Mouse (Mus musculus): ENCODE data around the gene Sh3pxd2b. TPM values are rescaled to one million over a fixed set of nuclear protein-coding genes. Genes with fewer than 3 reads are reported as not detected.

The Sh3pxd2b gene
- polyA plus RNA-seq, 1 experiment from 2014 or later = 1.3 TPM

DNA sequence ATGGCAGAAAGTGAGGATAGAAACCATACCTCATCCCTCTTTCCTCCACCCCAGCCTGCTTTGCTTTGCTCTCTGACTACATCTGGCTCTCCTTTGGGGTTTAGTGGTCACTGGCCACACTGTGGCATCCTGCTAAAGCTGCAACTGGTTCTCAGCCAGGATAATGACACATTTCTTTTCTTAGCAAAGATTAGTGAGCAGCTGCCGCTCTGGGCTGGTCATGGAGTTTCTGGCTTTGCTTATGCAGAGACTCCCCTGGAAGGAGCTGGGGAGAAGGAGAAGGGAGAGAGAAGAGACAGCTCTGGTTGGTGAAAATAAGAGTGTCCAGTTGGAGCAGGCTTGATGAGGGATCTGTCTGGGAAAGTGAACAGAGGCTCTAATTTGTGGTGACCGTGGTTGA lies 50.8 kb downstream of the Sh3pxd2b start:
- Histone ChIP-seq H3K4me1 (ENCODE audit: control insufficient read depth, low read depth, low read length) (no peaks in the 10 kb centered on the region), H3K36me3 (ENCODE audit: control insufficient read depth, insufficient read depth) (no peaks in the 10 kb centered on the region), H3K27me3 (ENCODE audit: control insufficient read depth, insufficient read depth, low read depth, low read length) (no peaks in the 10 kb centered on the region), H3K9ac (ENCODE audit: low read depth, low read length) (no peak overlapping the region), H3K9me3 (replicated peaks; ENCODE audit: control insufficient read depth, low read length) (no peaks in the 10 kb centered on the region), H3K4me2 (ENCODE audit: low read depth, low read length) (no peak overlapping the region), H3K27ac (ENCODE audit: low read length) (no peak overlapping the region), H3K4me3 (ENCODE audit: low read depth, low read length) (no peak overlapping the region)
- ATAC-seq (ENCODE audit: low read depth) = no peak
- 64% methylated on average over 2 of the region's 2 CpGs for WGBS (ENCODE audit: insufficient replicate concordance)

DNA sequence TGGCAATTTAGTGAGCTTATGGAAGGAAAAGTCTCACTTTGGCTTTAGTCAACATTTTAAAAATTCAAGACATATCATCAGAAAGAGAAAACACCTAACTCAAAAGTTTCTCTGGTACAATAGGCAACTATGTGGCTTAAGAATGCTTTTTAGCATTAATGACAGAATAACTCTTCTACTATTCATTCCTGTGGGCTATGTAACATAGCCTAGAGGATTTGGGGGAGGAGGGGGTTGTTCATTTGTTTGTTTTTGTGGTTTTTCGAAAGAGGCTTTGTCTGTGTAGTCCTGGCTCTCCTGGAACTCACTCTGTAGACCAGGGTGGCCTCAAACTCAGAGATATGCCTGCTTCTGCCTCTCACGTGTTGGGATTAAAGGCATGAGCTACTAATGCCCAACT lies 51.6 kb downstream of the Sh3pxd2b start:
- 47% methylated on average over 2 of the region's 2 CpGs for WGBS (ENCODE audit: insufficient replicate concordance)

DNA sequence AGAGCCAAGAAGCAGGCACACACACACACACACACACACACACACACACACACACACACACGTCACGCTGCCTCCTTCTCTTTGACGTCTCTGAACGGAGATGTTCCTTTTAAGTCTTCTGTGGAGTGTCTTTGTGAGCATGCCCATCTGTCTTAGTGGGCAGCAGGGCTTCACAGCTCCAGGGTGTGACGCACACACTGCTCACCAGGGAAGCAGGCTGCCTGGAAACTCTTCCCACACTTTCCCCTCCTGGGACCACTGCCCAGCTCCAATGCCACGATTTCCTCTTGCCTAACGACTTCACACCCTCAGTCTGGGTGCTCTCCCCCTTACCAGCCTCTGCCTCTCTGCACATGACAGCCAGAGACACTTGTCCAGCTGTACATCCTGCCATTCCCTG lies 55.1 kb downstream of the Sh3pxd2b start:
- Histone ChIP-seq H3K4me1 (ENCODE audit: control insufficient read depth, low read depth, low read length) (no peaks in the 10 kb centered on the region), H3K4me2 (ENCODE audit: low read depth, low read length) (no peak overlapping the region), H3K4me3 (ENCODE audit: low read depth, low read length) (no peak overlapping the region), H3K9me3 (replicated peaks; ENCODE audit: control insufficient read depth, low read length) (no peaks in the 10 kb centered on the region), H3K27ac (ENCODE audit: low read length) (no peak overlapping the region), H3K36me3 (ENCODE audit: control insufficient read depth, insufficient read depth) (no peaks in the 10 kb centered on the region), H3K9ac (ENCODE audit: low read depth, low read length) (no peak overlapping the region), H3K27me3 (ENCODE audit: control insufficient read depth, insufficient read depth, low read depth, low read length) (no peaks in the 10 kb centered on the region)
- WGBS (ENCODE audit: insufficient replicate concordance) = 56% methylated on average over 7 of the region's 7 CpGs
- ATAC-seq (ENCODE audit: low read depth) = no peak

More for the DNA sequence above, 51.6 kb downstream of the Sh3pxd2b start:
- H3K4me2 ChIP-seq (ENCODE audit: low read depth, low read length) = no peak overlapping the region
- no peak overlapping the region for H3K4me3 ChIP-seq (ENCODE audit: low read depth, low read length)
- no peak overlapping the region for H3K27ac ChIP-seq (ENCODE audit: low read length)
- H3K4me1 ChIP-seq (ENCODE audit: control insufficient read depth, low read depth, low read length) = no peaks in the 10 kb centered on the region
- ATAC-seq (ENCODE audit: low read depth) = no peak
- no peaks in the 10 kb centered on the region for H3K9me3 ChIP-seq (replicated peaks; ENCODE audit: control insufficient read depth, low read length)
- no peak overlapping the region for H3K9ac ChIP-seq (ENCODE audit: low read depth, low read length)
- H3K27me3 ChIP-seq (ENCODE audit: control insufficient read depth, insufficient read depth, low read depth, low read length) = no peaks in the 10 kb centered on the region
- no peaks in the 10 kb centered on the region for H3K36me3 ChIP-seq (ENCODE audit: control insufficient read depth, insufficient read depth)

DNA sequence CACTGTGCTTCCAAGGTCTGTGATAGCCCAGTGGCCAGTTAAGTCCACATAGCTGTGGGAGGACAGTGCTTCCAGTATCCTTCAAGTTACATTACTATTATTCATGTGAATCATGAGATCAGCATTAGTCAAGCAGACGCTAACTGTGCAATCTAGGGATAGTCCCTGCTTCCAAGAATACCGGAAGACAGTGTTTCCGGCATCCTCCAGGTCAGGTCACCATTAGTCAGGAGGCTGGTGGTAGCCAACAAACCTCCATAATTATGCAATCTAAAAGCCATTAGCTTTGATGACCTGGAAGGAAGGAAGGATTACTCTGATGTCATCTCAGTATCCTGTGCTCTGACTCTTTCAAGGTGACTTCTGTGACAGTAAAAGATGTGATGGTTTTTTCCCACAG lies 57.1 kb downstream of the Sh3pxd2b start:
- Histone ChIP-seq H3K27ac (ENCODE audit: low read length) (no peak overlapping the region), H3K9me3 (replicated peaks; ENCODE audit: control insufficient read depth, low read length) (no peaks in the 10 kb centered on the region), H3K27me3 (ENCODE audit: control insufficient read depth, insufficient read depth, low read depth, low read length) (no peaks in the 10 kb centered on the region), H3K4me3 (ENCODE audit: low read depth, low read length) (no peak overlapping the region), H3K4me1 (ENCODE audit: control insufficient read depth, low read depth, low read length) (no peaks in the 10 kb centered on the region), H3K4me2 (ENCODE audit: low read depth, low read length) (no peak overlapping the region), H3K36me3 (ENCODE audit: control insufficient read depth, insufficient read depth) (no peaks in the 10 kb centered on the region), H3K9ac (ENCODE audit: low read depth, low read length) (no peak overlapping the region)
- no peak for ATAC-seq (ENCODE audit: low read depth)
- WGBS (ENCODE audit: insufficient replicate concordance) = 79% methylated on average over 3 of the region's 3 CpGs

DNA sequence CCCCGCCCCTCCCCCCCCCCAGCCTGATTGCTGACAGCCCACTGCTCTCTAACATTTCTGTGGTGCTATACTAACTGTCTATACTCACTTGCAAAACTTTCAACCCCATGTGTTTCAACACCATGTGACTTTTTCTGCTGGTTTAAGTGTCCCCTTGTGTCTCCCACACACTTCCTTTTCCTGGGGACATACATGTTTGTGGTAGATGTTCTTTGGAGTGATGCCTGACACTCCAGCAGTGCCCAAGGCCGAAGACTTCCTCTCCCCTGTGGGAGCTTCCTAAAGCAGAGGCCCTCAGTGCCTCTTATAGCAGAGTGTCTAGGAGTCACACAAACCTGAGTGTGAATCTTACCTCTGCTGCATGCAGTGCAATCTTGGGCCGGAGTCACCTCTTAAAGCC lies 60.2 kb downstream of the Sh3pxd2b start:
- H3K36me3 ChIP-seq (ENCODE audit: control insufficient read depth, insufficient read depth) = no peaks in the 10 kb centered on the region
- no peaks in the 10 kb centered on the region for H3K27me3 ChIP-seq (ENCODE audit: control insufficient read depth, insufficient read depth, low read depth, low read length)
- H3K9ac ChIP-seq (ENCODE audit: low read depth, low read length) = no peak overlapping the region
- peak; percentile 39; the same call in 1 of the 2 replicates for ATAC-seq (ENCODE audit: low read depth)
- no peaks in the 10 kb centered on the region for H3K4me1 ChIP-seq (ENCODE audit: control insufficient read depth, low read depth, low read length)
- no peak overlapping the region for H3K4me2 ChIP-seq (ENCODE audit: low read depth, low read length)
- H3K4me3 ChIP-seq (ENCODE audit: low read depth, low read length) = no peak overlapping the region
- 40% methylated on average over 3 of the region's 3 CpGs for WGBS (ENCODE audit: insufficient replicate concordance)
- H3K27ac ChIP-seq (ENCODE audit: low read length) = no peak overlapping the region
- H3K9me3 ChIP-seq (replicated peaks; ENCODE audit: control insufficient read depth, low read length) = no peaks in the 10 kb centered on the region

DNA sequence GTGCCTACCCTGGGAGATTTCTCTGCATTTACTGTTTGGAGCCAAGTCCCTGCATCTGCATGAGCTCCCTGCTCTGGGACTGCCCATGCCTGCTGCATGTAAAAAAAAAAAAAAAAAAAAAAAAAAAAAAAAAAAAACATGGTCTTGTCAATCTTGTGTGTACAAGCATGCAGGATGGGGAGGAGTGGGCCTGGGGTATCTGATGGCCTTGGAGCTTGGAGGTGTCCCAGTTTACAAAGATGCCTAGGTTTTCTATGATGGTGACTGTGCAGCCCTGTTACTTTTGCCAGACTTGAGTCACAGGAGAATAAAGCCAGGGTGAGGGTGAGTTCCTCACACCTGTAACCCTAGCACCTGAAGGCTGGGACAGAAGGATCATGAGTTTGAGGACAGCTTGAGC lies 61.4 kb downstream of the Sh3pxd2b start:
- no peak for ATAC-seq (ENCODE audit: low read depth)

DNA sequence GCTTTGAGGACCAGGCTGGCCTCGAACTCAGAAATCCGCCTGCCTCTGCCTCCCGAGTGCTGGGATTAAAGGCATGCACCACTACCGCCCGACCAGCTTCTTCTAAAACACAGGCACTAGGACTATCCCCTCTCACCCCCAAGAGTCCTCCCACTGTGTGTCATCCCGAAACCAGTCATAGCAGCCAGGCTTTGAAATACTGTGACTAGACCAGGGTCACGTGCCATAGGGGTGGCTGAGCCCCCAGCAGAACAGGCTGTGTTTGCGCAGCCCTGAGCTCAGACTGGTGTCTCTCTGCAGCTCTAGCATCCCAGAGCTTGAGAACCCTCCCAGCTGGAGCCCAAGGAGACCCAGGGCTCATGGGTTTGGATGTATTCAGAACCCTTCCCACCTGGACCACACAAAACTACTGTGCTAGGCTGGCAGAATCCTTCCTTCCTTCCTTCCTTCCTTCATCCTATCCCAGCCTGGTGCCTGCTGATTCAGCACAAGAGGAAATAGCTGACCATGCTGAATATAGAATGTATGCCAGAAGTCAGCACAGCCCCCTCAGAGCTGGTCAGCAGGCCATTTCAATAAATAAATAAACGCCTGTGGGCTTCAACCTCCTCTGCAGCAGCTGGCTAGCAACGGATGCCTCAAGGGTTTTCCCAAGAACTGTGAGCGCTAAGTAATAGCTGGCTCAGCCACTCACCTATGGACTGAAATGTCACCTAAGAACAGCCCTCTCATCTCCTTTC lies 62.4 kb downstream of the Sh3pxd2b start:
- no peaks in the 10 kb centered on the region for H3K4me1 ChIP-seq (ENCODE audit: control insufficient read depth, low read depth, low read length)
- 0 out of 2 replicates have a peak, but pooled peaks have one; percentile 11 for ATAC-seq (ENCODE audit: low read depth)
- no peak overlapping the region for H3K4me2 ChIP-seq (ENCODE audit: low read depth, low read length)
- H3K27me3 ChIP-seq (ENCODE audit: control insufficient read depth, insufficient read depth, low read depth, low read length) = no peaks in the 10 kb centered on the region
- H3K4me3 ChIP-seq (ENCODE audit: low read depth, low read length) = no peak overlapping the region
- H3K36me3 ChIP-seq (ENCODE audit: control insufficient read depth, insufficient read depth) = no peaks in the 10 kb centered on the region
- H3K27ac ChIP-seq (ENCODE audit: low read length) = no peak overlapping the region
- no peaks in the 10 kb centered on the region for H3K9me3 ChIP-seq (replicated peaks; ENCODE audit: control insufficient read depth, low read length)
- H3K9ac ChIP-seq (ENCODE audit: low read depth, low read length) = no peak overlapping the region
- 70% methylated on average over 11 of the region's 11 CpGs for WGBS (ENCODE audit: insufficient replicate concordance)

More for the DNA sequence above, 61.4 kb downstream of the Sh3pxd2b start:
- Histone ChIP-seq H3K4me3 (ENCODE audit: low read depth, low read length) (no peak overlapping the region), H3K4me1 (ENCODE audit: control insufficient read depth, low read depth, low read length) (no peaks in the 10 kb centered on the region), H3K9me3 (replicated peaks; ENCODE audit: control insufficient read depth, low read length) (no peaks in the 10 kb centered on the region), H3K9ac (ENCODE audit: low read depth, low read length) (no peak overlapping the region), H3K36me3 (ENCODE audit: control insufficient read depth, insufficient read depth) (no peaks in the 10 kb centered on the region), H3K4me2 (ENCODE audit: low read depth, low read length) (no peak overlapping the region), H3K27ac (ENCODE audit: low read length) (no peak overlapping the region), H3K27me3 (ENCODE audit: control insufficient read depth, insufficient read depth, low read depth, low read length) (no peaks in the 10 kb centered on the region)

DNA sequence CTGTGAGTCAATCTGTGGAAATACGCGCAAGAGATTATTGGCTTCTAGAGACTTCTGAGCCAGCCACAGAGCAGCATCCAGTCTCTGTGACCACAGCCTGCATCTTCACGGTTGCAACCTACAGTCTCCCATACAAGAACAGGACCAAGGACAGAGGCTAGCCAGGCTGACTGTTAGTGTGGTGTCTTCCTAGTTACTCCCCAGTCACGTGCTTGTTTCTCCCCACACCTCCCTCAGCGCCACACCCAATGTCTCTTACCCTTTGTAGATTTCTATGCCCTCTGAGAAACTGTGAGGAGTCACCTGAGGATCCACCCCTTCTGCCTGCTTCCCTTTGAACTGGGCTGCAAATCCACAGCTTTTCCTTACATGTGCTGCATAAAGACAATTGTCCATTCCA lies 72.4 kb downstream of the Sh3pxd2b start:
- Histone ChIP-seq H3K27ac (ENCODE audit: low read length) (no peak overlapping the region), H3K4me1 (ENCODE audit: control insufficient read depth, low read depth, low read length) (no peaks in the 10 kb centered on the region), H3K4me3 (ENCODE audit: low read depth, low read length) (no peak overlapping the region), H3K4me2 (ENCODE audit: low read depth, low read length) (no peak overlapping the region), H3K27me3 (ENCODE audit: control insufficient read depth, insufficient read depth, low read depth, low read length) (no peaks in the 10 kb centered on the region), H3K36me3 (ENCODE audit: control insufficient read depth, insufficient read depth) (no peaks in the 10 kb centered on the region), H3K9ac (ENCODE audit: low read depth, low read length) (no peak overlapping the region), H3K9me3 (replicated peaks; ENCODE audit: control insufficient read depth, low read length) (no peaks in the 10 kb centered on the region)
- no peak for ATAC-seq (ENCODE audit: low read depth)
- WGBS (ENCODE audit: insufficient replicate concordance) = 63% methylated on average over 5 of the region's 5 CpGs

DNA sequence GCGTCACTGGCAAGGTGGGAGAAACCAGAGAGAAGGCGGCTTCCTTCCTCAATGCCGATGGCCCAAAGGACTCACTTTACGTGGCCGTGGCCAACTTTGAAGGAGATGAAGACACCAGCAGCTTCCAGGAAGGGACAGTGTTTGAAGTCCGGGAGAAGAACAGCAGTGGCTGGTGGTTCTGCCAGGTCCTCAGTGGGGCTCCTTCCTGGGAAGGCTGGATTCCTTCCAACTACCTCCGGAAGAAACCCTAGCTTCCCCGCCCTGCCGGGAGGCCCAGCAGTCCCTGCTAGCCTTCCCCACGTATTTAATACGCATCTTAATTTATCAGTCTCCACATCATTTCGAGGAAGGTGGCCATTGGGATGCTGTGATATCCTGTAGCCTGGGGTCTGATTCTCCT lies 75.7 kb downstream of the Sh3pxd2b start:
- no peaks in the 10 kb centered on the region for H3K27me3 ChIP-seq (ENCODE audit: control insufficient read depth, insufficient read depth, low read depth, low read length)
- ATAC-seq (ENCODE audit: low read depth) = no peak
- no peaks in the 10 kb centered on the region for H3K4me1 ChIP-seq (ENCODE audit: control insufficient read depth, low read depth, low read length)
- H3K27ac ChIP-seq (ENCODE audit: low read length) = no peak overlapping the region
- H3K9ac ChIP-seq (ENCODE audit: low read depth, low read length) = no peak overlapping the region
- 69% methylated on average over 12 of the region's 12 CpGs for WGBS (ENCODE audit: insufficient replicate concordance)
- H3K9me3 ChIP-seq (replicated peaks; ENCODE audit: control insufficient read depth, low read length) = no peaks in the 10 kb centered on the region
- no peak overlapping the region for H3K4me3 ChIP-seq (ENCODE audit: low read depth, low read length)
- no peak overlapping the region for H3K4me2 ChIP-seq (ENCODE audit: low read depth, low read length)
- H3K36me3 ChIP-seq (ENCODE audit: control insufficient read depth, insufficient read depth) = no peaks in the 10 kb centered on the region
